ENCODE assay signal across 7 mouse cellular contexts in the genomic region with DNA sequence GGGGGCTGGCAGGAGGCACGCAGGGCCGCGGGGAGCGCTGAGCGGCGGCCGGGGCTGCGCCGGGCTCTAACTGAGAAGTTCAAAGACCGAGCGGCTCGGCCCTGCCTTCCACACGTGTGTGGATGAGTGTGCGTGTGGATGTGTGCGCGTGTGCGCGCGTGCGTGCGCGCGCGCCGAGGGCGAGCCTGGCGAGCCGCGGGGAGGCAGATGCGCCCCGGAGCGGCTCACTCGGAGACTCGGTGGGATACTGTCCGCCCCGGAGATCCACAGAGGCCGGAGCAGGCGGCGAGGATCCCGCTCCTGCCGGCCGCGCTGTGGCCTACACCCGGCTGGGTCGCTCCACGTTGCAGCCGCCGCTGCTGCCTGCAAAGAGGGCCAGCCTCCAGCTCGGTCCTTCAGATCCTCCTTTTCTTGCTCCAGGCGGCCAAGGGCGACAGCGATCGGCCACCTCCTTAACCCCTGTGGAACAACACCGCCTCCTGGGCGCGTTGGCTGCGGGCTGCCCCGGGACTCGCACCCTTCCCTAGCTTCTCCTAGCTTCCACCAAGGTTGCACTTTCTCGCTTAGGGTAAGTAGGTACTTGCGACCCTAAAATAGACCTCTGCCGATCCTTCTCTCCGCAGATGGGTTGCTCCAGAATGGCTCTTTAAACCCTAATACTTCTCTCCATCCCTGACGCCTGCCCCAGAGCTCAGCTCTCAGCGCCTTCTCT. TPM values are rescaled to one million over a fixed set of nuclear protein-coding genes. Genes with fewer than 3 reads are reported as not detected.
DNase-seq lines count a peak whose midpoint lies in the region; ATAC-seq lines count a peak whose summit lies in the region.

No protein-coding gene starts in this region.

- H3K4me1 ChIP-seq in intestine, embryonic 15.5 days (replicated peaks) = peaks cover 12% of the 10 kb centered on the region
- H3K4me1 ChIP-seq in limb, embryonic 11.5 days (ENCODE audit: control insufficient read depth, insufficient read depth, low read length) = peaks cover 5% of the 10 kb centered on the region; the same call in 1 of the 2 replicates
- H3K4me1 ChIP-seq in midbrain, embryonic 11.5 days (ENCODE audit: control insufficient read depth, insufficient read depth, low read length) = peaks cover 6% of the 10 kb centered on the region

- peak overlapping the region; percentile 60 for H3K4me3 ChIP-seq in intestine, embryonic 15.5 days (replicated peaks)
- H3K4me3 ChIP-seq in limb, embryonic 11.5 days (ENCODE audit: low read depth, low read length) = peak overlapping the region; percentile 58
- peak overlapping the region; percentile 57 for H3K4me3 ChIP-seq in midbrain, embryonic 11.5 days (ENCODE audit: low read depth, low read length)

- H3K36me3 ChIP-seq in intestine, embryonic 15.5 days = no peaks in the 10 kb centered on the region
- no peaks in the 10 kb centered on the region for H3K36me3 ChIP-seq in limb, embryonic 11.5 days (ENCODE audit: control insufficient read depth, insufficient read depth, low read length)
- H3K36me3 ChIP-seq in midbrain, embryonic 11.5 days (ENCODE audit: control insufficient read depth, insufficient read depth, low read length) = no peaks in the 10 kb centered on the region
- no peaks in the 10 kb centered on the region for H3K36me3 ChIP-seq in splenic B cell, adult 2 months (ENCODE audit: control insufficient read depth, insufficient read depth, low read length, poor library complexity, severe bottlenecking)

- H3K9me3 ChIP-seq in intestine, embryonic 15.5 days = no peaks in the 10 kb centered on the region
- no peaks in the 10 kb centered on the region for H3K9me3 ChIP-seq in limb, embryonic 11.5 days (ENCODE audit: control insufficient read depth, low read length)
- H3K9me3 ChIP-seq in midbrain, embryonic 11.5 days (ENCODE audit: control insufficient read depth, low read length) = no peaks in the 10 kb centered on the region

- peak; percentile 26 for DNase-seq in adrenal gland, adult 8-10 months
- peak; percentile 87 for DNase-seq in embryo, embryonic 11 days
- DNase-seq in gastrocnemius, postnatal 4 days (ENCODE audit: low spot score in 2 of 2) = peak; percentile 52 to 77
- DNase-seq in limb, embryonic 11.5 days (ENCODE audit: low spot score) = peak; percentile 81
- peak; percentile 98 for DNase-seq in midbrain, embryonic 11.5 days (ENCODE audit: low spot score, missing footprints)
- DNase-seq in splenic B cell, adult 2 months (ENCODE audit: low read depth, low spot score) = peak; percentile 33

- H3K27ac ChIP-seq in intestine, embryonic 15.5 days = peak overlapping the region; percentile 72
- H3K27ac ChIP-seq in limb, embryonic 11.5 days (replicated peaks; ENCODE audit: low read depth, low read length) = peak overlapping the region; percentile 79
- no peak overlapping the region for H3K27ac ChIP-seq in midbrain, embryonic 11.5 days (ENCODE audit: low read depth, low read length)

- peak; percentile 83 for ATAC-seq in intestine, embryonic 15.5 days
- peak; percentile 58 for ATAC-seq in limb, embryonic 11.5 days (ENCODE audit: insufficient number of reproducible peaks, low FRiP score, low TSS enrichment, low read depth)
- peak; percentile 85 for ATAC-seq in midbrain, embryonic 11.5 days (ENCODE audit: low FRiP score)

- H3K4me2 ChIP-seq in intestine, embryonic 15.5 days (replicated peaks) = peak overlapping the region; percentile 96
- H3K4me2 ChIP-seq in limb, embryonic 11.5 days (ENCODE audit: low read depth, severe bottlenecking) = peak overlapping the region; percentile 51
- H3K4me2 ChIP-seq in midbrain, embryonic 11.5 days = peak overlapping the region; percentile 88

- peak overlapping the region; percentile 66 for H3K9ac ChIP-seq in intestine, embryonic 15.5 days
- H3K9ac ChIP-seq in limb, embryonic 11.5 days (ENCODE audit: low read length) = peak overlapping the region; percentile 70
- peak overlapping the region; percentile 75 for H3K9ac ChIP-seq in midbrain, embryonic 11.5 days (ENCODE audit: low read length)

- peaks cover 4% of the 10 kb centered on the region for H3K27me3 ChIP-seq in intestine, embryonic 15.5 days (replicated peaks)
- no peaks in the 10 kb centered on the region for H3K27me3 ChIP-seq in limb, embryonic 11.5 days (ENCODE audit: control insufficient read depth, insufficient read depth, low read length)
- H3K27me3 ChIP-seq in midbrain, embryonic 11.5 days (ENCODE audit: control insufficient read depth, insufficient read depth, low read length) = peaks cover 6% of the 10 kb centered on the region; the same call in 1 of the 2 replicates
- H3K27me3 ChIP-seq in splenic B cell, adult 2 months (ENCODE audit: control insufficient read depth, insufficient read depth, low read length, poor library complexity, severe bottlenecking) = no peaks in the 10 kb centered on the region

- under 1% methylated on average over 65 of the region's 65 CpGs for whole genome bisulfite sequencing in intestine, embryonic 15.5 days
- WGBS in limb, embryonic 11.5 days = 0% methylated on average over 34 of the region's 65 CpGs
- WGBS in midbrain, embryonic 11.5 days = under 1% methylated on average over 50 of the region's 65 CpGs

RNA-seq across cellular contexts. Expression of a gene that starts 0.4 kb away (rescaled TPM):
- 1 to 10 TPM; 1.7 to 3.1 (median 2.2) TPM for total RNA-seq in adrenal gland, adult 8-10 months (2022)
- total RNA-seq in gastrocnemius, postnatal 4 days (2021) = 10 to 100 TPM; 37.3 to 39.4 TPM
- 16.5 and 18.5 TPM in 2 replicates for polyA plus RNA-seq in intestine, embryonic 15.5 days (2015; fragmentation: Nextera tagmentation; extraction: Ambion mirVana)
- 45.0 and 52.1 TPM in 2 replicates for polyA plus RNA-seq in limb, embryonic 11.5 days (2014; fragmentation: Nextera tagmentation; extraction: Ambion mirVana)
- polyA plus RNA-seq in midbrain, embryonic 11.5 days (2014; fragmentation: Nextera tagmentation; extraction: Ambion mirVana) = 11.9 and 12.3 TPM in 2 replicates

RNA-seq across cellular contexts. Expression of a gene that starts 43.8 kb away (rescaled TPM):
- total RNA-seq in adrenal gland, adult 8-10 months (2022) = 10 to 100 TPM; 21.8 to 26.4 (median 23.7) TPM
- total RNA-seq in gastrocnemius, postnatal 4 days (2021) = 10 to 100 TPM; 24.0 to 25.0 TPM
- polyA plus RNA-seq in intestine, embryonic 15.5 days (2015; fragmentation: Nextera tagmentation; extraction: Ambion mirVana) = 66.2 and 69.9 TPM in 2 replicates
- 89.0 and 94.1 TPM in 2 replicates for polyA plus RNA-seq in limb, embryonic 11.5 days (2014; fragmentation: Nextera tagmentation; extraction: Ambion mirVana)
- polyA plus RNA-seq in midbrain, embryonic 11.5 days (2014; fragmentation: Nextera tagmentation; extraction: Ambion mirVana) = 65.7 and 68.5 TPM in 2 replicates

Comparison
In these comparisons a context has a peak if more than half of its experiments do, and no peak if none do; other contexts are left out.
1. DNase-seq: peak in every context shown above with its lines; median percentile 98 in midbrain, embryonic 11.5 days; 87 in embryo, embryonic 11 days; 81 in limb, embryonic 11.5 days; 64 in gastrocnemius, postnatal 4 days; 33 in splenic B cell, adult 2 months; 26 in adrenal gland, adult 8-10 months.